Mouse (Mus musculus) heart, embryonic 13.5 days (tissue): ENCODE data around the gene Ankib1. TPM values are rescaled to one million over a fixed set of nuclear protein-coding genes. Genes with fewer than 3 reads are reported as not detected.

Experiments used
- ATAC-seq: fragments of 200-750 bp; cut with Nextera tagmentation; 2 replicates; pipeline ENCODE4 v1.8.0; 2017; ENCODE audit warnings: moderate TSS enrichment; ENCODE audit not compliant: insufficient number of reproducible peaks, low FRiP score, low TSS enrichment; ENCODE audit errors: extremely low read depth
- H3K27ac ChIP-seq: fragments of 300-500 bp; sonication (generic); replicated peaks from 2 replicates; pipeline ENCODE4 v1.5.1; 2015; ENCODE audit warnings: moderate library complexity, mild to moderate bottlenecking, inconsistent platforms
- H3K27me3 ChIP-seq: fragments of 300-500 bp; sonication (generic); replicated peaks from 2 replicates; pipeline ENCODE4 v1.6.1; 2015; ENCODE audit warnings: mild to moderate bottlenecking, inconsistent platforms
- H3K36me3 ChIP-seq: fragments of 300-500 bp; sonication (generic); 2 replicates; pipeline ENCODE4 v1.6.1; 2015; ENCODE audit warnings: mild to moderate bottlenecking, inconsistent platforms
- H3K4me1 ChIP-seq: fragments of 300-500 bp; sonication (generic); 2 replicates; pipeline ENCODE4 v1.6.1; 2015; ENCODE audit warnings: inconsistent platforms
- H3K4me2 ChIP-seq: fragments of 300-500 bp; sonication (generic); 2 replicates; pipeline ENCODE4 v1.6.1; 2015; ENCODE audit warnings: inconsistent platforms, mild to moderate bottlenecking, moderate library complexity
- H3K4me3 ChIP-seq: fragments of 300-500 bp; sonication (generic); 2 replicates; pipeline ENCODE4 v1.5.1; 2015; ENCODE audit warnings: moderate library complexity, mild to moderate bottlenecking, inconsistent platforms
- H3K9ac ChIP-seq: fragments of 300-500 bp; sonication (generic); 2 replicates; pipeline ENCODE4 v1.6.1; 2015; ENCODE audit warnings: inconsistent platforms, mild to moderate bottlenecking, moderate library complexity
- H3K9me3 ChIP-seq: fragments of 300-500 bp; sonication (generic); 2 replicates; pipeline ENCODE4 v1.6.1; 2016; ENCODE audit warnings: inconsistent platforms
- WGBS: fragments of 180-500 bp; shearing (Covaris S2); methylation state at CpG from one replicate; pipeline ENCODE4 v1.1.7; 2015; ENCODE audit warnings: mixed read lengths; 5-methylcytosine and 5-hydroxymethylcytosine counted together
- microRNA-seq: library from miRNA; unstranded; fragments of <30 nt; microRNA quantifications from one replicate; pipeline ENCODE4, GENCODE M21; 2016
- polyA plus RNA-seq: library from polyadenylated mRNA; unstranded; fragments of >200 nt; fragmentation: Nextera tagmentation; extraction: Ambion mirVana; gene quantifications from 2 replicates; pipeline ENCODE4 v1.2.1, GENCODE M21; 2015

The Ankib1 gene
- polyA plus RNA-seq, 1 experiment from 2014 or later, result 6.0 TPM

- Histone ChIP-seq H3K36me3 (peaks cover 38% of the 10 kb centered on the region), H3K4me3 (peak overlapping the region; percentile 99), H3K27me3 (no peaks in the 10 kb centered on the region), H3K27ac (0 out of 2 replicates have a peak overlapping the region, but pooled peaks have one; percentile 36), H3K4me1 (peaks cover 18% of the 10 kb centered on the region), H3K4me2 (peak overlapping the region; percentile 87), H3K9me3 (no peaks in the 10 kb centered on the region), H3K9ac (peak overlapping the region; percentile 97)
- no peak for ATAC-seq
- WGBS, result 26% methylated on average over 6 of the region's 6 CpGs
Observed at GRCm38 (mm10) chr5:3646539-3646938, 156.2 kb downstream of the Ankib1 start.

- peaks cover 48% of the 10 kb centered on the region for H3K36me3 ChIP-seq
- no peaks in the 10 kb centered on the region for H3K27me3 ChIP-seq
- no peak for ATAC-seq
- H3K4me1 ChIP-seq, result peaks cover 18% of the 10 kb centered on the region
- H3K4me2 ChIP-seq, result peak overlapping the region; percentile 19; the same call in 1 of the 2 replicates
- no peak overlapping the region for H3K27ac ChIP-seq
- 87% methylated on average over 6 of the region's 6 CpGs for WGBS
- peak overlapping the region; percentile 12 for H3K9ac ChIP-seq
- H3K9me3 ChIP-seq, result no peaks in the 10 kb centered on the region
- H3K4me3 ChIP-seq, result no peak overlapping the region
Observed at GRCm38 (mm10) chr5:3645326-3645725, 157.4 kb downstream of the Ankib1 start.

- ATAC-seq, result no peak
- WGBS, result 92% methylated on average over 6 of the region's 6 CpGs
- H3K27me3 ChIP-seq, result no peaks in the 10 kb centered on the region
Observed at GRCm38 (mm10) chr5:3644621-3645020, 158.1 kb downstream of the Ankib1 start.

More at GRCm38 (mm10) chr5:3644621-3645020, 158.1 kb downstream of the Ankib1 start:
- H3K4me2 ChIP-seq, result no peak overlapping the region
- H3K4me3 ChIP-seq, result no peak overlapping the region
- H3K9ac ChIP-seq, result no peak overlapping the region
- no peak overlapping the region for H3K27ac ChIP-seq
- no peaks in the 10 kb centered on the region for H3K9me3 ChIP-seq
- peaks cover 18% of the 10 kb centered on the region for H3K4me1 ChIP-seq
- peaks cover 54% of the 10 kb centered on the region for H3K36me3 ChIP-seq

Small RNAs within 50 kb of the gene (microRNA-seq; reads per million reads assigned to microRNA genes)
- gene Gm22926 (not detected), gene Gm26238 (not detected)

Other genes with a start within 250 kb of the Ankib1 start
- 1.3 and 1.9 TPM in 2 replicates for gene 1700109H08Rik, start 231.4 kb downstream of the Ankib1 start, polyA plus RNA-seq
- gene Pex1, start 206.9 kb downstream of the Ankib1 start, polyA plus RNA-seq, result 9.7 and 13.0 TPM in 2 replicates
- gene Rbm48, start 206.3 kb downstream of the Ankib1 start, polyA plus RNA-seq, result 8.3 and 8.8 TPM in 2 replicates
- gene Tmbim7, start 151.7 kb downstream of the Ankib1 start, polyA plus RNA-seq, result not detected in 2 replicates
- gene Gatad1, start 145.7 kb downstream of the Ankib1 start, polyA plus RNA-seq, result 55.7 and 60.8 TPM in 2 replicates
- 33.2 and 35.9 TPM in 2 replicates for gene Krit1, start 259 bp upstream of the Ankib1 start, polyA plus RNA-seq
- 0.23 and 0.27 TPM in 2 replicates for gene Lrrd1, start 42.2 kb upstream of the Ankib1 start, polyA plus RNA-seq
- 5.2 TPM in 2 replicates for gene Mterf1a, start 91.0 kb upstream of the Ankib1 start, polyA plus RNA-seq
- 95.5 and 96.5 TPM in 2 replicates for gene Akap9, start 125.1 kb upstream of the Ankib1 start, polyA plus RNA-seq